8 mouse cellular contexts compared by ENCODE assay signal in the genomic region with DNA sequence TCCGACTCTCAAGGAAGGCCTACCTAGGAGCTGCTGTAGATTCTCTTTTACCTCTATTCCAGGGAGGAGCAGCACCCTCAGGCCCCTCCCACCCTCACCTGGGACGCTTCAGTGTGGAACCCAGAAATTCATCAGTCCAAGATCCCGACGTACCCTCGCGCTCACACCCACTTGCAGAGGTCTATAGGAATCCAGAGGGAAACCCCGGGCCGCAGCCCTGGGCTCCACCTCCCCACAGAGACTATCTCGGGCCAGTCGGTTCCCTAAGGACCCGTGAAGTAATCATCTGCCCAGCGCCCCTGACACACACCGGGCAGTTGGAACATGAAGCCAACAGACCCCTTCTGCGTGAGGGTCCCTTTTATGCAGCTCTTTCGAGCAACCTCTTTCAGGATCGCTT. TPM values are rescaled to one million over a fixed set of nuclear protein-coding genes. Genes with fewer than 3 reads are reported as not detected.
DNase-seq lines count a peak whose midpoint lies in the region; ATAC-seq lines count a peak whose summit lies in the region.

No protein-coding gene starts in this region.

- H3K4me1 ChIP-seq in kidney, embryonic 15.5 days: peaks cover 27% of the 10 kb centered on the region
- H3K4me1 ChIP-seq in forebrain, embryonic 10.5 days: peaks cover 28% of the 10 kb centered on the region
- peaks cover 17% of the 10 kb centered on the region for H3K4me1 ChIP-seq in limb, embryonic 15.5 days

- WGBS in kidney, embryonic 15.5 days: 3% methylated on average over 16 of the region's 16 CpGs
- WGBS in forebrain, embryonic 10.5 days: 2% methylated on average over 16 of the region's 16 CpGs
- WGBS in limb, embryonic 15.5 days: 2% methylated on average over 16 of the region's 16 CpGs

- H3K9ac ChIP-seq in kidney, embryonic 15.5 days: peak overlapping the region; percentile 79
- H3K9ac ChIP-seq in limb, embryonic 15.5 days: peak overlapping the region; percentile 69

- H3K27ac ChIP-seq in kidney, embryonic 15.5 days: peak overlapping the region; percentile 88
- H3K27ac ChIP-seq in forebrain, embryonic 10.5 days: peak overlapping the region; percentile 90
- H3K27ac ChIP-seq in limb, embryonic 15.5 days: peak overlapping the region; percentile 83

- no peak for DNase-seq in kidney, adult 9 months
- peak; percentile 55 for DNase-seq in NIH3T3 (ENCODE audit: low read depth)
- DNase-seq in forebrain, embryonic 10.5 days (ENCODE audit: extremely low spot score, low spot score): no peak
- DNase-seq in thymus, postnatal 36 days: peak; percentile 16 to 37
- DNase-seq in left cerebral cortex, postnatal 10 days (ENCODE audit: extremely low spot score in 1 of 2, low spot score in 2 of 2): no peak
- DNase-seq in layer of hippocampus, adult 18-20 months (ENCODE audit: low spot score in 2 of 2): no peak

- H3K27me3 ChIP-seq in kidney, embryonic 15.5 days: no peaks in the 10 kb centered on the region
- no peaks in the 10 kb centered on the region for H3K27me3 ChIP-seq in forebrain, embryonic 10.5 days (ENCODE audit: poor library complexity, severe bottlenecking)
- H3K27me3 ChIP-seq in limb, embryonic 15.5 days: no peaks in the 10 kb centered on the region

- H3K36me3 ChIP-seq in kidney, embryonic 15.5 days: peaks cover 31% of the 10 kb centered on the region
- H3K36me3 ChIP-seq in forebrain, embryonic 10.5 days (replicated peaks): peaks cover 29% of the 10 kb centered on the region
- peaks cover 32% of the 10 kb centered on the region for H3K36me3 ChIP-seq in limb, embryonic 15.5 days

- intact Hi-C loops in left cerebral cortex, postnatal 10 days (cut with DNase I): no loop called here

- ATAC-seq in kidney, embryonic 15.5 days (replicated peaks; ENCODE audit: low FRiP score): peak; percentile 16
- ATAC-seq in limb, embryonic 15.5 days (ENCODE audit: insufficient number of reproducible peaks, low FRiP score, low TSS enrichment, low read depth): no peak

- H3K9me3 ChIP-seq in kidney, embryonic 15.5 days (replicated peaks): no peaks in the 10 kb centered on the region
- no peaks in the 10 kb centered on the region for H3K9me3 ChIP-seq in forebrain, embryonic 10.5 days
- no peaks in the 10 kb centered on the region for H3K9me3 ChIP-seq in limb, embryonic 15.5 days

- peak overlapping the region; percentile 75 for H3K4me3 ChIP-seq in kidney, embryonic 15.5 days (replicated peaks)
- H3K4me3 ChIP-seq in forebrain, embryonic 10.5 days: peak overlapping the region; percentile 80
- H3K4me3 ChIP-seq in limb, embryonic 15.5 days: peak overlapping the region; percentile 62

- peak overlapping the region; percentile 84 for H3K4me2 ChIP-seq in kidney, embryonic 15.5 days
- peak overlapping the region; percentile 79 for H3K4me2 ChIP-seq in limb, embryonic 15.5 days

RNA-seq across cellular contexts. Expression of gene Gatd1, which starts 0.6 kb away (rescaled TPM):
- polyA plus RNA-seq in kidney, embryonic 15.5 days (2015; fragmentation: Nextera tagmentation; extraction: Ambion mirVana): 61.5 and 61.8 TPM in 2 replicates
- polyA plus RNA-seq in forebrain, embryonic 10.5 days (2016; fragmentation: Nextera tagmentation; extraction: Ambion mirVana): 43.2 and 44.7 TPM in 2 replicates
- 62.8 and 62.9 TPM in 2 replicates for polyA plus RNA-seq in limb, embryonic 15.5 days (2015; fragmentation: Nextera tagmentation; extraction: Ambion mirVana)
- total RNA-seq in left cerebral cortex, postnatal 10 days (2021): 10 to 100 TPM; 38.2 to 39.5 TPM
- total RNA-seq in layer of hippocampus, adult 18-20 months (2021): 10 to 100 TPM; 37.7 to 39.9 TPM

RNA-seq across cellular contexts. Expression of gene Cend1, which starts 16.0 kb away (rescaled TPM):
- polyA plus RNA-seq in kidney, embryonic 15.5 days (2015; fragmentation: Nextera tagmentation; extraction: Ambion mirVana): 2.6 and 3.4 TPM in 2 replicates
- polyA plus RNA-seq in forebrain, embryonic 10.5 days (2016; fragmentation: Nextera tagmentation; extraction: Ambion mirVana): 7.7 and 8.7 TPM in 2 replicates
- 1.1 and 1.9 TPM in 2 replicates for polyA plus RNA-seq in limb, embryonic 15.5 days (2015; fragmentation: Nextera tagmentation; extraction: Ambion mirVana)
- 100 to 1,000 TPM; 267 to 296 TPM for total RNA-seq in left cerebral cortex, postnatal 10 days (2021)
- total RNA-seq in layer of hippocampus, adult 18-20 months (2021): 100 to 1,000 TPM; 265 to 270 TPM

RNA-seq across cellular contexts. Expression of gene Taldo1, which starts 21.3 kb away (rescaled TPM):
- polyA plus RNA-seq in kidney, embryonic 15.5 days (2015; fragmentation: Nextera tagmentation; extraction: Ambion mirVana): 340 and 353 TPM in 2 replicates
- polyA plus RNA-seq in forebrain, embryonic 10.5 days (2016; fragmentation: Nextera tagmentation; extraction: Ambion mirVana): 335 and 368 TPM in 2 replicates
- 272 and 290 TPM in 2 replicates for polyA plus RNA-seq in limb, embryonic 15.5 days (2015; fragmentation: Nextera tagmentation; extraction: Ambion mirVana)
- 100 to 1,000 TPM; 113 to 114 TPM for total RNA-seq in left cerebral cortex, postnatal 10 days (2021)
- 100 to 1,000 TPM; 122 to 125 TPM for total RNA-seq in layer of hippocampus, adult 18-20 months (2021)

RNA-seq across cellular contexts. Expression of gene Slc25a22, which starts 24.4 kb away (rescaled TPM):
- polyA plus RNA-seq in kidney, embryonic 15.5 days (2015; fragmentation: Nextera tagmentation; extraction: Ambion mirVana): 27.6 and 34.0 TPM in 2 replicates
- polyA plus RNA-seq in forebrain, embryonic 10.5 days (2016; fragmentation: Nextera tagmentation; extraction: Ambion mirVana): 46.8 and 49.6 TPM in 2 replicates
- 28.8 and 29.5 TPM in 2 replicates for polyA plus RNA-seq in limb, embryonic 15.5 days (2015; fragmentation: Nextera tagmentation; extraction: Ambion mirVana)
- total RNA-seq in left cerebral cortex, postnatal 10 days (2021): 100 to 1,000 TPM; 286 to 306 TPM
- total RNA-seq in layer of hippocampus, adult 18-20 months (2021): 100 to 1,000 TPM; 319 to 320 TPM

RNA-seq across cellular contexts. Expression of gene Pidd1, which starts 30.5 kb away (rescaled TPM):
- polyA plus RNA-seq in kidney, embryonic 15.5 days (2015; fragmentation: Nextera tagmentation; extraction: Ambion mirVana): 10.5 and 12.6 TPM in 2 replicates
- 24.9 and 26.4 TPM in 2 replicates for polyA plus RNA-seq in forebrain, embryonic 10.5 days (2016; fragmentation: Nextera tagmentation; extraction: Ambion mirVana)
- polyA plus RNA-seq in limb, embryonic 15.5 days (2015; fragmentation: Nextera tagmentation; extraction: Ambion mirVana): 8.8 and 9.8 TPM in 2 replicates
- 1 to 10 TPM; 1.8 to 2.0 TPM for total RNA-seq in left cerebral cortex, postnatal 10 days (2021)
- total RNA-seq in layer of hippocampus, adult 18-20 months (2021): 1 to 10 TPM in 1 of 2 experiments, under 1 TPM in 1; 0.69 to 1.1 TPM

Comparison
In these comparisons a context has a peak if more than half of its experiments do, and no peak if none do; other contexts are left out.
1. DNase-seq: peak in NIH3T3 (single experiment) and thymus, postnatal 36 days (2 of 2); none in kidney, adult 9 months (single experiment), forebrain, embryonic 10.5 days (single experiment), left cerebral cortex, postnatal 10 days (0 of 2) and layer of hippocampus, adult 18-20 months (0 of 2).
2. Peak in every context shown above with its lines, with median percentiles within 50 percentile points of each other: H3K27ac ChIP-seq and H3K4me3 ChIP-seq.